Mouse (Mus musculus) liver, postnatal 0 days (tissue): ENCODE data around the gene Rho. TPM values are rescaled to one million over a fixed set of nuclear protein-coding genes. Genes with fewer than 3 reads are reported as not detected.
A peak's percentile ranks its signal among the peaks of the same experiment; 100 is the strongest.

Experiments used
- ATAC-seq: fragments of 200-750 bp; cut with Nextera tagmentation; 2 replicates; pipeline ENCODE4 v1.8.0; 2017; ENCODE audit warnings: mild to moderate bottlenecking, moderate library complexity
- DNase-seq: peaks from one replicate; pipeline ENCODE4 v3.0.0-alpha.2; 2016
- H3K27ac ChIP-seq: fragments of 300-500 bp; sonication (generic); 2 replicates; pipeline ENCODE4 v1.5.1; 2014; ENCODE audit warnings: antibody characterized with exemption, moderate library complexity, mild to moderate bottlenecking, low read depth
- H3K27me3 ChIP-seq: fragments of 300-500 bp; sonication (generic); 2 replicates; pipeline ENCODE4 v1.6.1; 2014; ENCODE audit warnings: low read length, control low read depth, mixed read lengths; ENCODE audit not compliant: insufficient read depth
- H3K36me3 ChIP-seq: fragments of 300-500 bp; sonication (generic); replicated peaks from 2 replicates; pipeline ENCODE4 v1.6.1; 2014; ENCODE audit warnings: mild to moderate bottlenecking, control low read depth, low read length, moderate library complexity, mixed read lengths; ENCODE audit not compliant: insufficient read depth
- H3K4me1 ChIP-seq: fragments of 300-500 bp; sonication (generic); 2 replicates; pipeline ENCODE4 v1.6.1; 2014; ENCODE audit warnings: antibody characterized with exemption, mild to moderate bottlenecking, control low read depth; ENCODE audit not compliant: insufficient read depth
- H3K4me2 ChIP-seq: fragments of 300-500 bp; sonication (generic); 2 replicates; pipeline ENCODE4 v1.6.1; 2014; ENCODE audit warnings: low read depth, mild to moderate bottlenecking, low read length, moderate library complexity, mixed read lengths
- H3K4me3 ChIP-seq: fragments of 300-500 bp; sonication (generic); 2 replicates; pipeline ENCODE4 v1.5.1; 2014; ENCODE audit warnings: low read depth, low read length
- H3K9ac ChIP-seq: fragments of 300-500 bp; sonication (generic); replicated peaks from 2 replicates; pipeline ENCODE4 v1.6.1; 2014; ENCODE audit warnings: mild to moderate bottlenecking, moderate library complexity
- H3K9me3 ChIP-seq: fragments of 300-500 bp; sonication (generic); 2 replicates; pipeline ENCODE4 v1.6.1; 2016; ENCODE audit warnings: mild to moderate bottlenecking, control low read depth, low read length, mixed read lengths
- CTCF ChIP-seq: sonication (generic); IDR thresholded peaks from 2 replicates; pipeline ENCODE4 v1.5.1; 2016; ENCODE audit warnings: antibody characterized with exemption, low read depth
- EP300 ChIP-seq: IDR thresholded peaks from 2 replicates; pipeline ENCODE4 v1.6.1; 2016; ENCODE audit warnings: antibody characterized with exemption, low read depth, mild to moderate bottlenecking
- WGBS: fragments of 180-500 bp; shearing (Covaris S2); extraction: QIAGEN DNeasy Blood & Tissue Kit; methylation state at CpG from one replicate; pipeline ENCODE4 v1.1.7; 2014; ENCODE audit not compliant: insufficient replicate concordance; 5-methylcytosine and 5-hydroxymethylcytosine counted together
- polyA plus RNA-seq: library from polyadenylated mRNA; unstranded; fragments of >200 nt; fragmentation: Nextera tagmentation; extraction: Ambion mirVana; gene quantifications from 2 replicates; pipeline ENCODE4 v1.2.1, GENCODE M21; 2015

Rho gene
- polyA plus RNA-seq, 1 experiment from 2014 or later: not detected

DNA sequence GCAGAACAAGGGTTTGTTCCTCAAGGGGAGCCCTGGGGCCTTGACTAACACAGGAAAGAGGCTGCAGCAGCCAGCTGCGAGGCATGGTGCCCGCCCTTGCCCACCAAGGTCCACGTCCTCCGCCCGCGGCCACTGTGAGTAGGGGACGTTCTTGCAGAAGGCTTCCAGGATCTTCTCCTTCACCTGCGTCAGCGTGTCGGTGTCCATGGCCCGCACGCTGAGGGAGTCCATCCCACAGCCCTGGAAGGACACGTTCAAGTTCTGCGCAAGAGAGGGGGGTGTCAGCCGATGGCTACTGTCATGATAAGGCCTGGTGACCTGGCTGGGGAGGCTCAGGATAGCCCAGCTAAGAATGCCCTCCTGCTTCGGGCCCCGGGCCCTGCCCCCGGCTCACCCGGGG is 28.8 kb downstream of the Rho start:
- DNase-seq (no peak), ATAC-seq (no peak)
- H3K9me3 ChIP-seq: no peaks in the 10 kb centered on the region
- no peak for TF ChIP-seq CTCF
- TF ChIP-seq EP300: no peak
- no peak overlapping the region for H3K4me2 ChIP-seq
- H3K4me1 ChIP-seq: peaks cover 5% of the 10 kb centered on the region
- H3K36me3 ChIP-seq: no peaks in the 10 kb centered on the region
- no peak overlapping the region for H3K4me3 ChIP-seq
- H3K27me3 ChIP-seq: no peaks in the 10 kb centered on the region
- H3K9ac ChIP-seq: no peak overlapping the region
- WGBS: 83% methylated on average over 19 of the region's 19 CpGs
- no peak overlapping the region for H3K27ac ChIP-seq

DNA sequence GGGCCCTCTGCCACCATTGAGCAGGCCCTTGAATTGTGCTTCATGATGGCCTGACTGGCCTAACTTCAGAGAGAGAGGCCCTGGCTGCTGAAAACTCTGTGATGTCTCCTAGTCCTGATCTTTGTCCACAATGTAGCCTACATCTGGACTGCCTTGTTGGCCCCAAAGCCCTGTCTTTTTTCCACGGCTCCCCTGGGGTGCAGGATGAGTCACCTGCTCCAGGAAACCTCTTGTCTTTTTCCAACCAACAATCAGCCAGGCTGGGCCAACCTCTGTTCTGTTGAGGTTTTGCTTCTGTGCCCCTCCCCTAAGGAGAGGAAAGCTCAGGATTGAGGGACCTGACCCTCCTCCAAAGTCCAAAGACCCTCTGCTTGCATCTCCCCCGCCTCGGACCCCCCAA is 30.2 kb downstream of the Rho start:
- TF ChIP-seq EP300 (no peak), CTCF (no peak)
- Histone ChIP-seq H3K36me3 (0 out of 2 replicates have a peak, but pooled peaks cover 4% of the 10 kb centered on the region), H3K4me1 (peaks cover 5% of the 10 kb centered on the region), H3K9me3 (no peaks in the 10 kb centered on the region), H3K9ac (no peak overlapping the region), H3K27me3 (no peaks in the 10 kb centered on the region), H3K4me3 (no peak overlapping the region), H3K4me2 (no peak overlapping the region), H3K27ac (no peak overlapping the region)
- WGBS: 79% methylated on average over 3 of the region's 3 CpGs
- ATAC-seq: no peak
- DNase-seq: no peak

DNA sequence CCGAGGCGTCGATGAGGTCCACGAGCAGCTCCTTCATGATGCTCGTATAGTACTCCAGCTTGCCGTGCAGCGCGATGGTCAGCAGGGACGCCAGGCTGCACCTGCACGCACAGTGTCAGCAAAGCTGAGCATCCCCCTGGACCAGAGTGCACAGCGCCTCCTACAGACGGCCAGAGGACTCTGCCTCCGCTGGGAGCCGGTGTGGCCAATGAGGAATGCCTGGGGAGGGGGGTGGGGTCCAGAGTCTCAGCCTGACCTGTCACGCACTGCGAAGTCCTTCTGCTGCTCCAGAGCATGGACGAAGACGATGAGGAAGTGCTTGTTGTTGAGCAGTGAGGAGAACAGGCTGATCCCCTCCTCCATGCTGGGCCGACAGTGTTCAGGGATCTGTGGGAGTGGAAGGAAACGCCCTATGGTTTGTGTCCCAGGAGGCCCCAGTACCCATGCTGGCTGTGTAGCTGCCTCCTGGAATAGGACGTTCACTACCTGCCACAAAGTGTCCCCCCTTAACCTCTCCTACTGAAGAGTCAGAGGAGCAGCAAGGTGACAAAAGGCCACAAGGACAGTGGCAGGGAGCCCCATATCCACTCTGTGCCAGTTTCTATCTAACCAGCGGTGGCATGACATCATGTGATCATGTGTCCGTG is 31.0 kb downstream of the Rho start:
- peaks cover 4% of the 10 kb centered on the region; the same call in 1 of the 2 replicates for H3K36me3 ChIP-seq
- DNase-seq: peak; percentile 44
- H3K27me3 ChIP-seq: no peaks in the 10 kb centered on the region
- H3K27ac ChIP-seq: no peak overlapping the region
- no peak overlapping the region for H3K4me3 ChIP-seq
- TF ChIP-seq CTCF: peak; percentile 48
- TF ChIP-seq EP300: no peak
- WGBS: 68% methylated on average over 23 of the region's 23 CpGs
- no peaks in the 10 kb centered on the region for H3K9me3 ChIP-seq
- no peak overlapping the region for H3K9ac ChIP-seq
- peak; percentile 48; the same call in 1 of the 2 replicates for ATAC-seq
- no peak overlapping the region for H3K4me2 ChIP-seq
- H3K4me1 ChIP-seq: no peaks in the 10 kb centered on the region

DNA sequence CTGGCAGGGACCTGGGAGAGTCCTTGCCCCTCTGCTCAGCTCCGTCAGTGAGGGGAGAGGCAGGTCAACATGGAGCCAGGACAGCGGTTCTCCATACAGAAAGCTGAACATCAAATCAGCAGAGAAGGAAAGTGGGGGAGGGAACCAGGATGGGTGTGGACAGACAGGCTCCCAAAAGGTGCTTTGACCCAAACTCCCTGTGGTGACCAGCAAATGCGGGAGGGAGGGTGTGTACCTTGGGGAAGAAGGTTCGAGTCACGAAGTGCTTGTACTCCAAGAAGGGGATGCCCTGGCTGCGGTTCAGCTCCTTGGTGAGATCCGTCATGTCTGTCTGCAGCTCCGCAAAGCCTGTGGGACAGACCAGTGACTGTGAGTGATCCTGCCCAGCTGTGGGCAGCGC is 32.1 kb downstream of the Rho start:
- DNase-seq (no peak), ATAC-seq (no peak)
- Histone ChIP-seq H3K27me3 (no peaks in the 10 kb centered on the region), H3K4me2 (no peak overlapping the region), H3K9me3 (no peaks in the 10 kb centered on the region), H3K4me1 (no peaks in the 10 kb centered on the region), H3K36me3 (peaks cover 4% of the 10 kb centered on the region; the same call in 1 of the 2 replicates), H3K9ac (no peak overlapping the region), H3K4me3 (no peak overlapping the region), H3K27ac (no peak overlapping the region)
- TF ChIP-seq EP300: no peak
- 82% methylated on average over 9 of the region's 9 CpGs for WGBS

DNA sequence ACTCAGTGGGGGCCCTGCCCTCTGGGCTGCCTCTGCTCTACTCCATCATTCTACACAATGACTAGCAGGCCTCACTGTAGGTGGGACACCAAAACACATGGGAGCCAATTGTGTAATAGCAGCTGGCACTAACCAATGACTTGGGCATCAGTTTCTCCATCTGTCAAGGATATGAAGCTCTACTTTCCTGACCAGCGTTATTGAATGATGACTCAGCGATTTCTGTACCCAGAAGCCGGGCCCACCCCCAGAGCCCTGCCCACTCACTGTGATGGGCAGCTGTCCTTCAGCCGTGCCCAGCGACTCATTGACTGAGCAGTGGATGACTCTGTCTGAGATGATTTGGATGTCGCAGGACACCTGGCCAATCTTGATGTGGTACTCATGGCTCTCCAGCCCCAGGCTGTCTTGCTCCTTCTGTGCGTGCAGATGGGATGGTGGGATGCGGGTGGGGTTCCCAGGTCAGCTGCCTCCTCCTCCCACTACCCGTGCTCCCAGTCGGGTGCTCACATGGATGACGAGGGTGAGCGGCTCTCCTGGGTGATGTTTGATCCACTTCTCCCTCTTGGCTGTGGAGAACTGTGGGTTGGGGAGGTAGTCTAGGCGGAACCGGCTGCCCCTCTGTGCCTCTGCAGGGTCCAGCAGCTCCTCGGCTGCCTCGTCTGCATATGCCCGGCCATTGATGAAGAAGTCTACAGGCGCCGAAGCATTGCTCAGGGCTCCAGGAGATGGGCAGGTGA is 34.8 kb downstream of the Rho start:
- WGBS: 79% methylated on average over 19 of the region's 19 CpGs
- H3K27ac ChIP-seq: no peak overlapping the region
- H3K4me2 ChIP-seq: no peak overlapping the region
- H3K4me1 ChIP-seq: peaks cover 3% of the 10 kb centered on the region
- no peak overlapping the region for H3K9ac ChIP-seq
- no peaks in the 10 kb centered on the region for H3K9me3 ChIP-seq
- DNase-seq: no peak
- H3K36me3 ChIP-seq: peaks cover 4% of the 10 kb centered on the region; the same call in 1 of the 2 replicates
- H3K27me3 ChIP-seq: no peaks in the 10 kb centered on the region
- no peak for TF ChIP-seq EP300
- TF ChIP-seq CTCF: no peak
- no peak overlapping the region for H3K4me3 ChIP-seq
- no peak for ATAC-seq

DNA sequence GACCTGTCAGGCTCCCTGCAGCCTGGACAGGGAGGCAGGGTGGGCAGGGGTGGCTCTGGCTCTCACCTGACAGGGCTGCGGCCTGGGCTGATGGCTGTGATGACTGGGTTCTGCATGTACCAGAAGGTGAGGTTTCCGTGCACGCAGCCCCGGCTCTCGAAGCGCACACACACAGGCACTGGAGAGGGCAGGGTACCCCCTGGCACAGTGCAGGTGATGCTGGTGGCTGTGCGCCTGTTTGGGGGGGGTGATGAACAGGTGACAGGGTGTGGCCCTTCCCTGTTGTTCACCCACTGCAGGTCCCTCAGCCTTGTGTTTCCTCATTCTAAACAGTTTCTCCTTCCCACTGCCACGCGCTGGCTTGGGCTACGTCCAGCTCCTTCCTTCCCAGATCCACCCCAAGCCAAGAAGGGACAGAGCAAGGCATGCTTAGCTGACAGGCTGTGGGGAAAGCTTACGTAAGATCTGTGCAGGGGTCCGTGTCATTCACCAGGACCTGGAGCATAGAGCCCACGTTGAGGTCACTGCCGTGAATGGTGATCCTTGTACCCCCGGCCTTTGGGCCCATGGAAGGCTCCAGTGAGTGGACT is 35.8 kb downstream of the Rho start:
- peaks cover 9% of the 10 kb centered on the region for H3K4me1 ChIP-seq
- no peak overlapping the region for H3K27ac ChIP-seq
- TF ChIP-seq EP300 (no peak), CTCF (no peak)
- H3K36me3 ChIP-seq: peaks cover 4% of the 10 kb centered on the region; the same call in 1 of the 2 replicates
- no peak for ATAC-seq
- 77% methylated on average over 15 of the region's 15 CpGs for WGBS
- H3K9me3 ChIP-seq: no peaks in the 10 kb centered on the region
- DNase-seq: no peak
- no peaks in the 10 kb centered on the region for H3K27me3 ChIP-seq
- no peak overlapping the region for H3K4me2 ChIP-seq
- H3K9ac ChIP-seq: no peak overlapping the region
- no peak overlapping the region for H3K4me3 ChIP-seq
